Mouse (Mus musculus) intestine, postnatal 0 days (tissue): ENCODE data around the gene Lrp8. TPM values are rescaled to one million over a fixed set of nuclear protein-coding genes. Genes with fewer than 3 reads are reported as not detected.

Experiments used
- ATAC-seq: fragments of 200-750 bp; cut with Nextera tagmentation; 2 replicates; pipeline ENCODE4 v1.8.0; 2017; ENCODE audit warnings: mild to moderate bottlenecking, moderate TSS enrichment, moderate library complexity
- H3K27ac ChIP-seq: fragments of 300-500 bp; sonication (generic); 2 replicates; pipeline ENCODE4 v1.5.1; 2014; ENCODE audit warnings: mild to moderate bottlenecking, low read depth, low read length, moderate library complexity
- H3K27me3 ChIP-seq: fragments of 300-500 bp; sonication (generic); replicated peaks from 2 replicates; pipeline ENCODE4 v1.6.1; 2014; ENCODE audit warnings: low read length, mixed read lengths; ENCODE audit not compliant: control insufficient read depth, insufficient read depth
- H3K36me3 ChIP-seq: fragments of 300-500 bp; sonication (generic); 2 replicates; pipeline ENCODE4 v1.6.1; 2014; ENCODE audit warnings: mild to moderate bottlenecking, moderate library complexity; ENCODE audit not compliant: control insufficient read depth, insufficient read depth
- H3K4me1 ChIP-seq: fragments of 300-500 bp; sonication (generic); replicated peaks from 2 replicates; pipeline ENCODE4 v1.6.1; 2014; ENCODE audit warnings: antibody characterized with exemption, low read length, mixed read lengths; ENCODE audit not compliant: control insufficient read depth, insufficient read depth
- H3K4me2 ChIP-seq: fragments of 300-500 bp; sonication (generic); replicated peaks from 2 replicates; pipeline ENCODE4 v1.6.1; 2014; ENCODE audit warnings: low read depth, mild to moderate bottlenecking, moderate library complexity
- H3K4me3 ChIP-seq: fragments of 300-500 bp; sonication (generic); 2 replicates; pipeline ENCODE4 v1.5.1; 2014; ENCODE audit warnings: low read depth, low read length
- H3K9ac ChIP-seq: fragments of 300-500 bp; sonication (generic); 2 replicates; pipeline ENCODE4 v1.6.1; 2014; ENCODE audit warnings: mild to moderate bottlenecking, low read depth, low read length
- H3K9me3 ChIP-seq: fragments of 300-500 bp; sonication (generic); 2 replicates; pipeline ENCODE4 v1.6.1; 2016; ENCODE audit warnings: mixed run types; ENCODE audit not compliant: control insufficient read depth
- CTCF ChIP-seq: sonication (generic); IDR thresholded peaks from 2 replicates; pipeline ENCODE4 v1.5.1; 2016; ENCODE audit warnings: low read depth, mild to moderate bottlenecking, control low read depth, antibody characterized with exemption, moderate library complexity
- WGBS: fragments of 180-500 bp; shearing (Covaris S2); extraction: QIAGEN DNeasy Blood & Tissue Kit; methylation state at CpG from one replicate; pipeline ENCODE4 v1.1.7; 2014; 5-methylcytosine and 5-hydroxymethylcytosine counted together
- polyA plus RNA-seq: library from polyadenylated mRNA; unstranded; fragments of >200 nt; fragmentation: Nextera tagmentation; extraction: Ambion mirVana; gene quantifications from 2 replicates; pipeline ENCODE4 v1.2.1, GENCODE M21; 2015

The Lrp8 gene
- 0.66 and 0.82 TPM in 2 replicates for polyA plus RNA-seq

DNA sequence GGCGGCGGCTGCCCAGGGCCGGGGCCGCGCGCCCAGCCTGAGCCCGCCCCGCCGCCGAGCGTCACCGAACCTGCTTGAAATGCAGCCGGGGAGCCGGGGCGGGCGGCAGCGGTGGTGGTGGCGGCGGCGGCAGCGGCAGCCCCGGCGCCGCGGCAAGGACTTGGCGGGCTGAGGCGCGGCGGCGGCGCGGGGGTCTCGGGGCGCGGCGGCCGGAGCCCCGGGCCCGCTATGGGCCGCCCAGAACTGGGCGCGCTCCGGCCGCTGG lies at the start of gene Lrp8:
Gene Lrp8, plus strand, starts transcription at position 77 of the 265 bp plus-strand sequence.
- Histone ChIP-seq H3K4me1 (0 out of 2 replicates have a peak, but pooled peaks cover 2% of the 10 kb centered on the region), H3K4me2 (peak within 1 kb of the TSS; percentile 99), H3K4me3 (peak within 1 kb of the TSS; percentile 65), H3K9me3 (no peaks in the 10 kb centered on the region), H3K27ac (peak within 1 kb of the TSS; percentile 54), H3K27me3 (peaks cover 6% of the 10 kb centered on the region; the same call in 1 of the 2 replicates), H3K9ac (peak within 1 kb of the TSS; percentile 59), H3K36me3 (no peaks in the 10 kb centered on the region; the same call in 1 of the 2 replicates)
- TF ChIP-seq CTCF = no peak
- no peak for ATAC-seq
- 2% methylated on average over 26 of the region's 44 CpGs for WGBS

DNA sequence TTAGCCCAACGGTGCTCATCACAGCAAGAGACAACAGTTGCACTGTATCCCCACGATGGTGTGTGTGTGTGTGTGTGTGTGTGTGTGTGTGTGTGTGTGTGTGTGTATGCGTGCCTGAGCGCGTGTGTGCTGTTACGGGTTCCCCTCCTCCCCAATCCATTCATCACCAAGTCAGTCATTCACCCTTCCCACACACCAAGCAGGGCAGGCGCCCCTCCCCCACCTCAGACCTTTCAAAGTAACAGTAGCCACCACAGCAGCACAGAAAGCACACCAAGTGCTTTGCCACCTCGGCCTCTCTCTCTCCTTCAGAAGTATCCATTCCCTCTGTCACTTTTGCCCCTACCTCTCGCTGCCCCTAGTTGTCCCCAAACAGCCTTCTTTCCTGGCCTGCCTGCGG lies 45.8 kb upstream of the Lrp8 start:
- WGBS = 41% methylated on average over 10 of the region's 10 CpGs
- H3K9ac ChIP-seq = no peak overlapping the region
- no peak overlapping the region for H3K4me2 ChIP-seq
- no peak for TF ChIP-seq CTCF
- no peak for ATAC-seq
- H3K27me3 ChIP-seq = no peaks in the 10 kb centered on the region
- no peaks in the 10 kb centered on the region for H3K4me1 ChIP-seq
- no peaks in the 10 kb centered on the region for H3K9me3 ChIP-seq
- H3K36me3 ChIP-seq = no peaks in the 10 kb centered on the region
- H3K27ac ChIP-seq = no peak overlapping the region
- H3K4me3 ChIP-seq = no peak overlapping the region

DNA sequence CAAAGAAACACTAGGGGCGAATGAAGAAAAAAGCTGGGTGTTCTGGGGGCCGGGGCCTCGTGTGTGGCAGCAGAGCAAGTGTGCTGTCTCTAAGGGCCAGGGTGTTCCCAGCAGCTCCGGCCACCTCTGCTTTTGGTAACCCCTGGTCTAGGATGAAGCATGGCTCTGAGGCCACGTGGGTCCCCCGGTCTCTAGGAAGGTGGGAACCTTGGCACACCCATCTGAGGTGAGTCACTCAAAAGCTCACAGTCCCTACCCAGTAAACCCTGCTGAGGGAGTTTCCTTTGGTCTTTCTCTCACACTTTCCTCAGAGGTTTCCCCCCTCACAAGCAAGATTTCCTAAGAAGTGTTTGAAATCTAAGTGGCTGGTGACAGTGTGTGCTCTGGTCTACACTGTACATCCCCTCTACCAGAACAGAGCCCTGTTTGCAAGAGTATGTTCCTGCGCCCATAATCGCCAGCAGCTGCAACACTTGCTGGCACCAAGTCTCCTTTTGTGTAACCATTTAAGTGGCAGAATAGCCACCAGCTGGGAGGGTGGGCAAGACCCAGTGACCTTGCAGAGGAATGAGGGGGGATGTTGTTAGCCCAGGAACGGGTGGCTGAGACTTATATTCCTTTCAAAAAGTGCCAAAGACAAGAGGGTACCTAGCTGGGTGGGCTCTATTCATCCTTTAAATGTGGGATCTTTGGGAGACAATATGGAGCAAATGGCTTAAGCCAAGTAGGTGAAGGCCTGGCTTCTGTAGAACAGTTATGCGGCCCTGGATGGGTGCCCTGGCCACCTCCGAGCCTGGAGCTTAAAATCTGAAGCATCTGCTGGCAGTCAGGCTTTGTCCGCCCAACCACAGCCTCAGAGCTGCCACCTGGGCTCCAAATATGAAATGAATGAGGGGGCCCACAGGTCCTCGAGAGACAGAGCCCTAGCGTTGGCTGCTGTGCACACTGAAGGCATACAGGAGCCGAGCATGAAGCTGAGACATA lies 44.3 kb upstream of the Lrp8 start:
- Histone ChIP-seq H3K9me3 (no peaks in the 10 kb centered on the region), H3K27me3 (no peaks in the 10 kb centered on the region), H3K9ac (no peak overlapping the region), H3K27ac (no peak overlapping the region), H3K4me2 (no peak overlapping the region), H3K4me3 (no peak overlapping the region), H3K36me3 (no peaks in the 10 kb centered on the region), H3K4me1 (no peaks in the 10 kb centered on the region)
- no peak for ATAC-seq
- WGBS = 71% methylated on average over 15 of the region's 15 CpGs
- no peak for TF ChIP-seq CTCF

DNA sequence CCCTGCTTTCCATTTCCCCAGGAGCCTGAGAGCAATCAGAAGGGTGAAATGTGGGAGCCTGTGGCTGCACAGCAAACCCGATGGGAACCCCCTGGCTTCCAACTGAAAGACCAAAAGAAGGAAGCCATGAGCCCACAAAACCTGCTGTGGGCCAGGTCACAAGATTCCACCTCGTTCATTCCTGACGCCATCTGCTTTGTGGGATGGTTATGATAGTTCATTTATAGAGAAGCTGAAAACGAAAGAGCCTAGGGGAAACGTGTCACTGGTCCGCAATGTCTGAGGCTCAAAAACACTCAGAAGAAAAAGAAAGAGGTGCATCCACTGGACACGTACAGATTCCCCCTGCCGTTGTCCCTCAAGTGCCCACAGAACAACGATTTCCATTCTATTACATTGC lies 43.1 kb upstream of the Lrp8 start:
- Histone ChIP-seq H3K4me3 (no peak overlapping the region), H3K4me1 (no peaks in the 10 kb centered on the region), H3K36me3 (no peaks in the 10 kb centered on the region), H3K27ac (no peak overlapping the region), H3K9ac (no peak overlapping the region), H3K4me2 (no peak overlapping the region), H3K9me3 (no peaks in the 10 kb centered on the region), H3K27me3 (no peaks in the 10 kb centered on the region)
- ATAC-seq = no peak
- WGBS = 83% methylated on average over 9 of the region's 9 CpGs
- TF ChIP-seq CTCF = no peak

DNA sequence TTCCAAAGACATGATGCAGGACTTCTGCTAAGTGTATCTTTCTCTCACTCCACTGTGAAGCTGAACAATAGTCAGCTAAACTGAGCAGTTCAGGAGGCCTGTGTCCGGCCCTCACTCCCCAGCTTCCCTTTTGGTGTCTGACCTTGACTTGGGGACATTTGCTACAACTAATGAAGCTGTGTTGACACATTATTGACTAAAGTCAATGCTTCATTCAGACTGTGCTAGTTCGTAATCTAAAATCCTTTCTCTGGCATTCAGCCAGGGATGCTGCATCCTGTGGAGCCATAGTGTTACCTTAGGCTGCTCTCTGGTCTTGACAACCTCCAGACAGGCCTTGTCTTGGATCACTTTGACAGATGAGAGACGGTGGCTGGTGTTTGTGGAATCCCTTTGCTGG lies 39.1 kb upstream of the Lrp8 start:
- no peak for ATAC-seq
- no peak overlapping the region for H3K4me2 ChIP-seq
- TF ChIP-seq CTCF = no peak
- WGBS = 68% methylated on average over 3 of the region's 3 CpGs
- no peak overlapping the region for H3K27ac ChIP-seq
- H3K4me3 ChIP-seq = no peak overlapping the region
- H3K9me3 ChIP-seq = no peaks in the 10 kb centered on the region
- no peaks in the 10 kb centered on the region for H3K27me3 ChIP-seq
- H3K36me3 ChIP-seq = no peaks in the 10 kb centered on the region
- H3K4me1 ChIP-seq = no peaks in the 10 kb centered on the region
- no peak overlapping the region for H3K9ac ChIP-seq

DNA sequence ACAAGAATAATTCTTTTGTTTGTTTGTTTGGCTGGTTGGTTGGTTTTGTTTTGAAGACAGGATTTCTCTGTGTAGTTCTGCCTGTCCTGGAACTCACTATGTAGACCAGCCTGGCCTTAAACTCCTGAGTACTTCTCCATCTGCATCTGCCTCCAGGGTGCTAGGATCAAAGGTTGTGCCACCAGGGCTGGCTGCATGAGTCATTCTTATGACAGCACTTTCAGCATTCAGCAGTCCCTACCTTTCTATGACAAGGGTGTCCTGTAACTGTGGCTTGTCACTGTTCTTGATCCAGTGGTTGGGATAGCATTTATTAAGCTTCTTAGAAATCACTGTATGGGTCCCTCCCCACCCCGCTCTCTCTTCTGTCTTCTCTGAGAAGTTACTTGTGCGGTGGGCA lies 38.5 kb upstream of the Lrp8 start:
- Histone ChIP-seq H3K27ac (no peak overlapping the region), H3K9me3 (no peaks in the 10 kb centered on the region), H3K4me1 (no peaks in the 10 kb centered on the region), H3K36me3 (no peaks in the 10 kb centered on the region), H3K4me2 (no peak overlapping the region), H3K4me3 (no peak overlapping the region), H3K27me3 (no peaks in the 10 kb centered on the region), H3K9ac (no peak overlapping the region)
- ATAC-seq = peak; percentile 78
- TF ChIP-seq CTCF = no peak
- WGBS = 96% methylated on average over 2 of the region's 2 CpGs
